Mouse (Mus musculus): ENCODE data around the gene Tmsb10. TPM values are rescaled to one million over a fixed set of nuclear protein-coding genes. Genes with fewer than 3 reads are reported as not detected.
A peak's percentile ranks its signal among the peaks of the same experiment; 100 is the strongest.

Tmsb10 gene
- polyA plus RNA-seq, 1 experiment = 1,555 TPM

- peak overlapping the region; percentile 80 for H3K27ac ChIP-seq (ENCODE audit: insufficient read depth, low read length)
- no peak overlapping the region for H3K4me3 ChIP-seq (ENCODE audit: insufficient read depth, low read length)
- peaks cover 17% of the 10 kb centered on the region for H3K4me1 ChIP-seq (ENCODE audit: control insufficient read depth, insufficient read depth, low read length)
- TF ChIP-seq POLR2A (IDR thresholded peaks at IDR 0.05; ENCODE audit: low read depth, low read length) (no peak), CTCF (IDR thresholded peaks at IDR 0.05; ENCODE audit: borderline replicate concordance, insufficient read depth, low read length) (no peak)
These were observed 22.6 kb upstream of the Tmsb10 start for GRCm38 (mm10) chr6:72981124-72981651.

- Histone ChIP-seq H3K4me1 (ENCODE audit: control insufficient read depth, insufficient read depth, low read length) (peaks cover 7% of the 10 kb centered on the region), H3K27ac (ENCODE audit: insufficient read depth, low read length) (no peak overlapping the region), H3K4me3 (ENCODE audit: insufficient read depth, low read length) (no peak overlapping the region)
- TF ChIP-seq POLR2A (IDR thresholded peaks at IDR 0.05; ENCODE audit: low read depth, low read length) (no peak), CTCF (IDR thresholded peaks at IDR 0.05; ENCODE audit: borderline replicate concordance, insufficient read depth, low read length) (no peak)
These were observed 18.3 kb upstream of the Tmsb10 start for GRCm38 (mm10) chr6:72976866-72977265.

GRCm38 (mm10) chr6:72971074-72971473, 12.5 kb upstream of the Tmsb10 start:
- Histone ChIP-seq H3K4me1 (ENCODE audit: control insufficient read depth, insufficient read depth, low read length) (no peaks in the 10 kb centered on the region), H3K4me3 (ENCODE audit: insufficient read depth, low read length) (no peak overlapping the region), H3K27ac (ENCODE audit: insufficient read depth, low read length) (no peak overlapping the region)
- TF ChIP-seq POLR2A (IDR thresholded peaks at IDR 0.05; ENCODE audit: low read depth, low read length) (no peak), CTCF (IDR thresholded peaks at IDR 0.05; ENCODE audit: borderline replicate concordance, insufficient read depth, low read length) (no peak)

GRCm38 (mm10) chr6:72969787-72970186, 11.2 kb upstream of the Tmsb10 start:
- Histone ChIP-seq H3K4me3 (ENCODE audit: insufficient read depth, low read length) (no peak overlapping the region), H3K4me1 (ENCODE audit: control insufficient read depth, insufficient read depth, low read length) (no peaks in the 10 kb centered on the region), H3K27ac (ENCODE audit: insufficient read depth, low read length) (no peak overlapping the region)
- TF ChIP-seq CTCF (IDR thresholded peaks at IDR 0.05; ENCODE audit: borderline replicate concordance, insufficient read depth, low read length) (no peak), POLR2A (IDR thresholded peaks at IDR 0.05; ENCODE audit: low read depth, low read length) (no peak)

GRCm38 (mm10) chr6:72965199-72965598, 6.7 kb upstream of the Tmsb10 start:
- Histone ChIP-seq H3K27ac (ENCODE audit: insufficient read depth, low read length) (no peak overlapping the region), H3K4me1 (ENCODE audit: control insufficient read depth, insufficient read depth, low read length) (peaks cover 9% of the 10 kb centered on the region), H3K4me3 (ENCODE audit: insufficient read depth, low read length) (no peak overlapping the region)
- TF ChIP-seq CTCF (IDR thresholded peaks at IDR 0.05; ENCODE audit: borderline replicate concordance, insufficient read depth, low read length) (no peak), POLR2A (IDR thresholded peaks at IDR 0.05; ENCODE audit: low read depth, low read length) (no peak)

- H3K4me3 ChIP-seq (ENCODE audit: insufficient read depth, low read length) = no peak overlapping the region
- no peak for TF ChIP-seq CTCF (IDR thresholded peaks at IDR 0.05; ENCODE audit: borderline replicate concordance, insufficient read depth, low read length)
- no peak for TF ChIP-seq POLR2A (IDR thresholded peaks at IDR 0.05; ENCODE audit: low read depth, low read length)
- peaks cover 9% of the 10 kb centered on the region for H3K4me1 ChIP-seq (ENCODE audit: control insufficient read depth, insufficient read depth, low read length)
- H3K27ac ChIP-seq (ENCODE audit: insufficient read depth, low read length) = peak overlapping the region; percentile 45; the same call in 1 of the 2 replicates
These were observed 3.8 kb upstream of the Tmsb10 start for GRCm38 (mm10) chr6:72962281-72962741.

GRCm38 (mm10) chr6:72961603-72962002, 3.1 kb upstream of the Tmsb10 start:
- H3K4me3 ChIP-seq (ENCODE audit: insufficient read depth, low read length) = no peak overlapping the region
- TF ChIP-seq POLR2A (IDR thresholded peaks at IDR 0.05; ENCODE audit: low read depth, low read length) = no peak
- no peak for TF ChIP-seq CTCF (IDR thresholded peaks at IDR 0.05; ENCODE audit: borderline replicate concordance, insufficient read depth, low read length)
- no peak overlapping the region for H3K27ac ChIP-seq (ENCODE audit: insufficient read depth, low read length)
- peaks cover 9% of the 10 kb centered on the region for H3K4me1 ChIP-seq (ENCODE audit: control insufficient read depth, insufficient read depth, low read length)

GRCm38 (mm10) chr6:72960675-72961074, 2.1 kb upstream of the Tmsb10 start:
- Histone ChIP-seq H3K27ac (ENCODE audit: insufficient read depth, low read length) (no peak overlapping the region), H3K4me3 (ENCODE audit: insufficient read depth, low read length) (no peak overlapping the region), H3K4me1 (ENCODE audit: control insufficient read depth, insufficient read depth, low read length) (peaks cover 9% of the 10 kb centered on the region)
- TF ChIP-seq POLR2A (IDR thresholded peaks at IDR 0.05; ENCODE audit: low read depth, low read length) (no peak), CTCF (IDR thresholded peaks at IDR 0.05; ENCODE audit: borderline replicate concordance, insufficient read depth, low read length) (no peak)

GRCm38 (mm10) chr6:72959175-72959574, 627 bp upstream of the Tmsb10 start:
- peaks cover 9% of the 10 kb centered on the region for H3K4me1 ChIP-seq (ENCODE audit: control insufficient read depth, insufficient read depth, low read length)
- TF ChIP-seq CTCF (IDR thresholded peaks at IDR 0.05; ENCODE audit: borderline replicate concordance, insufficient read depth, low read length) = no peak
- no peak for TF ChIP-seq POLR2A (IDR thresholded peaks at IDR 0.05; ENCODE audit: low read depth, low read length)
- H3K4me3 ChIP-seq (ENCODE audit: insufficient read depth, low read length) = peak overlapping the region; percentile 85
- H3K27ac ChIP-seq (ENCODE audit: insufficient read depth, low read length) = peak overlapping the region; percentile 51

GRCm38 (mm10) chr6:72957676-72958641, 589 bp downstream of the Tmsb10 start:
- TF ChIP-seq POLR2A (IDR thresholded peaks at IDR 0.05; ENCODE audit: low read depth, low read length) (peak; percentile 96), CTCF (IDR thresholded peaks at IDR 0.05; ENCODE audit: borderline replicate concordance, insufficient read depth, low read length) (no peak)
- H3K4me1 ChIP-seq (ENCODE audit: control insufficient read depth, insufficient read depth, low read length) = peaks cover 9% of the 10 kb centered on the region
- peak overlapping the region; percentile 81 for H3K27ac ChIP-seq (ENCODE audit: insufficient read depth, low read length)
- peak overlapping the region; percentile 85 for H3K4me3 ChIP-seq (ENCODE audit: insufficient read depth, low read length)
